Mouse (Mus musculus) erythroblast, embryonic 14.5 days (primary cell): ENCODE measurements around the gene Apol8. TPM values are rescaled to one million over a fixed set of nuclear protein-coding genes. Genes with fewer than 3 reads are reported as not detected.

Experiments
- H3K27me3 ChIP-seq: 2 replicates; pipeline ENCODE4 v1.6.1; 2012; ENCODE audit warnings: inconsistent platforms; ENCODE audit not compliant: control insufficient read depth
- H3K36me3 ChIP-seq: 2 replicates; pipeline ENCODE4 v1.6.1; 2012; ENCODE audit warnings: mild to moderate bottlenecking, inconsistent platforms; ENCODE audit not compliant: control insufficient read depth
- H3K4me1 ChIP-seq: 2 replicates; pipeline ENCODE4 v1.6.1; 2012; ENCODE audit warnings: inconsistent platforms; ENCODE audit not compliant: control insufficient read depth
- H3K4me3 ChIP-seq: replicated peaks from 2 replicates; pipeline ENCODE3; 2012; ENCODE audit warnings: moderate library complexity, mild to moderate bottlenecking, inconsistent platforms
- H3K9me3 ChIP-seq: 2 replicates; pipeline ENCODE4 v1.6.1; 2012; ENCODE audit warnings: low read length, inconsistent platforms, mixed read lengths; ENCODE audit not compliant: control insufficient read depth
- GATA1 ChIP-seq: IDR thresholded peaks from 2 replicates; pipeline ENCODE4 v1.6.1; 2012; ENCODE audit warnings: low read length, inconsistent platforms, mixed read lengths
- TAL1 ChIP-seq: IDR thresholded peaks from 3 replicates; pipeline ENCODE4 v1.6.1; 2012; ENCODE audit warnings: low read length, inconsistent platforms, mixed read lengths
- polyA plus RNA-seq: library from polyadenylated mRNA; stranded (reverse); fragments of >175 nt; gene quantifications from 2 replicates; pipeline ENCODE4 v1.2.3, GENCODE M21; 2012

Apol8 gene
- polyA plus RNA-seq, 1 experiment = 17.7 TPM

DNA sequence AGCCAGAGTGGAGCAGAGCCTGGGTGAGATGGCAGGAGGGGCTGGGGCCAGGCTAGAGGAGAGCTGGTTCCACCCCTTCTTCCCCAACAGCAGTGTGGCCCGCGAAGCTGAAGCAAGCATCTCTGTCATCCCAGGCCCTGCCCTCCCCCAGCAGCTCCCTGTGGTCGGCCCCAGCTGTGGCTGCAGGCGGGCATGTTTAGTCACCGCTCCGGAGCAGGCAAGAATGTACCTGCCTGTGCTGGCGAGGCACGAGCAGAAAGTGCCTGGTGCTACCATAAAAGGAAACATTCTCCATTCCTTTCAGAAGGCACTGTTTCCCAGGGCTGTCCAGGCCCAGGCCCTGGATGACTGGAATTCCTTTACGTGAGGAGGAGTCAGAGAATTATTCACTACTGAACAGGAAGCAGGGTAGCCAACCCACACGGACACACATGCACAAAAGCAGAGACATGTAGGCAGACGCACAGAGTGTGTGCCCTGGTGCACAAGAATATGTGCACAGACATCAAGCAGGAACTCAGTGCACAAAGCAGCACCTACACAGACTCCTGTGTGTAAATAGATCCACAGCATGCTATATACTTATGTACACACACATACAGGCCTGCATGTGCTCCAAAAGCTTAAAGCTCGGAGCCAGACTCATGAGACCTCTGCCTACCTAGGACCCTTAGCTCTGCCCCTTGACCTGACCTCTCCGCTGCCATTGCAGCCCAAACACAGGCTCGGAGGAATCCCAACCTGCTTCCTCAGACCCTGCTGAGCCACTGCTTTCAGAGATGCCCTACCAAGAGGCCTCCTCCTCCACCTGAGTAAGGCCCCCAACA is 42.1 kb upstream of the Apol8 start:
- no peaks in the 10 kb centered on the region for H3K9me3 ChIP-seq
- H3K4me3 ChIP-seq = no peak overlapping the region
- peaks cover 23% of the 10 kb centered on the region for H3K4me1 ChIP-seq
- H3K27me3 ChIP-seq = no peaks in the 10 kb centered on the region
- H3K36me3 ChIP-seq = peaks cover 97% of the 10 kb centered on the region
- no peak for TF ChIP-seq GATA1
- no peak for TF ChIP-seq TAL1

GRCm38 (mm10) chr15:77797609-77798411 is 41.0 kb upstream of the Apol8 start:
- peaks cover 97% of the 10 kb centered on the region for H3K36me3 ChIP-seq
- TF ChIP-seq TAL1 (no peak), GATA1 (no peak)
- H3K4me1 ChIP-seq = peaks cover 22% of the 10 kb centered on the region
- H3K9me3 ChIP-seq = no peaks in the 10 kb centered on the region
- H3K4me3 ChIP-seq = no peak overlapping the region
- no peaks in the 10 kb centered on the region for H3K27me3 ChIP-seq

DNA sequence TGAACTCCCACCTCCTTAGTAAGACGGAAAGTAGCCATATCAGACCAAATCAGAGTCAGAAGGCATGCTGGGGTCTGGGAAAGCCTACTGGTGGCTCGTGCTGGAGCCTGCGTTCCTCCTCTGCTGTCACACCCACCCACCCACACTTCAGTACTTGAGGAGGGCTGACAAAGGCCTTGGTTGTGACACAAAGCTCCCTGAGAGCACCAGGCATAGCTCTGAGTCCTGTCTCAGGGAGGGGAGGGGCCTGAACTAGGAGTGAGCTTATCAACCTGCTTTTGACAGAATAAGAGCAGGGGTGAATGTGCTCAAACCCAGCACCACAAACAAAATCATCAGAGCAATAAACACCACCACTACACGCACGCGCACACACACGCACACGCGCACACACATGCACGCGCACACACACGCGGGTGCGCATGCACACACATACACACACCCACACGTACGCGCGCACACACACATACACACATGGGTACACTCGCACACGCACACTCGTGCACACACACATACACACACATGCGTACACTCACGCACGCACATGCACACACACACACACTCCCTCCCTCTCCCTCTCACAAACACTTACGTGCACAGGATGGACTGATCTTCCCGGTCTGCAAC is 39.7 kb upstream of the Apol8 start:
- peaks cover 97% of the 10 kb centered on the region for H3K36me3 ChIP-seq
- H3K4me3 ChIP-seq = no peak overlapping the region
- no peaks in the 10 kb centered on the region for H3K9me3 ChIP-seq
- TF ChIP-seq TAL1 (no peak), GATA1 (no peak)
- no peaks in the 10 kb centered on the region for H3K27me3 ChIP-seq
- peaks cover 22% of the 10 kb centered on the region for H3K4me1 ChIP-seq

GRCm38 (mm10) chr15:77794908-77795356 is 38.1 kb upstream of the Apol8 start:
- TF ChIP-seq GATA1 = no peak
- no peak for TF ChIP-seq TAL1
- Histone ChIP-seq H3K9me3 (no peaks in the 10 kb centered on the region), H3K4me3 (no peak overlapping the region), H3K36me3 (peaks cover 98% of the 10 kb centered on the region), H3K4me1 (peaks cover 18% of the 10 kb centered on the region), H3K27me3 (no peaks in the 10 kb centered on the region)

DNA sequence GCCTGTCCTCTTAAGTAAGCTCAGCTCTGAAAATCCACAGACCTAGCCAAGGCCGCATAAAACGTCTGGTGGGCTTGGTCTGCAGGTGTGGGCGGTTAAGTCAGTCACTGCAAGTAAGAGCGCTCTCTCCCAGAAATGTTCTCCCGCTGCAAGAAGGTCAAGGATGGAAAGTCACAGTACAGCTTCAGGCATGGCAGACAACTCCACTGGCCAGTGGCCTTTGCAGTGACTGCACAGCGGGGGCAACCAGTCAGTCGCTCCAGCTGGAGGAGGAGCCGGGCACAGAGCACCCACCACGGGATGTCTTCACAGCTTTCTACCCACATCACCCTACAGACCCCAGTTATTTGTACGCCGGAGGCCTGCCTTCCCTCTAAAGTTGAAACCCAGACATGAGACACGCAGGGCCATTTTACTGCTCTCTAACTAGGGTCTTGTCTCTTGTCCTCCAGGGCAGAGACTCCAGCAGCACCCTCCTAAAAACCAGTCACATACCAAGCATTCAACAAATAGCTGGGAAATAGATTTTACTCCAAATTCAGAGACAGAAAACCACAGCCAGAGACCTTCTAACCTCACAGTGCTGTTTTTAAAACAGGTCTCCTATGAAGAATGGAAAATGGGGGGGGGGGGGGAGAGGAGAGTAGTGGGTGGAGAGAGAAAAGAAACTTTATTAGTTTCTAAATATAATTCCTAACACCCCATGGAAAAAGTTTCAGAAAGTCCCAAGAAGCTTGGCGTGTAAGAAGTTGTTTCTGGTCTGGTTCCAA is 37.5 kb upstream of the Apol8 start:
- TF ChIP-seq TAL1 (no peak), GATA1 (no peak)

DNA sequence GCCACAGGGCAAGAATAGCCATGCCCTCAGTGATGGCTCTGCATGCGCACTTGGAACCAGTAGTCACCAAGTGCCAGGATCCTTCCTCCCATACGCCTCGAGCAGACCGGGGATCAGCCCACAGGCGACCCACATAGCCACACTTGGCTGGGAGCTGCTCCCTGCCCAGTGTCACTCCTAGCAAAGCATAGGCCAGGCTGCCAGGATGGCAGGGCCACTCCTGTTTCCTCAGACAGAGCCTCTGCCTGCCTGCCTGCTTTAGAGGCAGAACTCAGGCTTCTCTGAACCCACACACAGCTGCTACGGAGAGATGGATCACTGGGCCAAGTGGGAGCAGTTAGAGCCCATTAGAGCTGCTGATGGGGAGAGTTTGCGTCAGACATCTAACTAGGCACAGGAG is 36.8 kb upstream of the Apol8 start:
- no peak for TF ChIP-seq TAL1
- TF ChIP-seq GATA1 = no peak
- Histone ChIP-seq H3K4me3 (no peak overlapping the region), H3K27me3 (no peaks in the 10 kb centered on the region), H3K36me3 (peaks cover 98% of the 10 kb centered on the region), H3K9me3 (no peaks in the 10 kb centered on the region), H3K4me1 (peaks cover 4% of the 10 kb centered on the region; the same call in 1 of the 2 replicates)

More for the DNA sequence above, 37.5 kb upstream of the Apol8 start:
- peaks cover 12% of the 10 kb centered on the region for H3K4me1 ChIP-seq
- H3K27me3 ChIP-seq = no peaks in the 10 kb centered on the region
- H3K36me3 ChIP-seq = peaks cover 98% of the 10 kb centered on the region
- no peak overlapping the region for H3K4me3 ChIP-seq
- no peaks in the 10 kb centered on the region for H3K9me3 ChIP-seq

DNA sequence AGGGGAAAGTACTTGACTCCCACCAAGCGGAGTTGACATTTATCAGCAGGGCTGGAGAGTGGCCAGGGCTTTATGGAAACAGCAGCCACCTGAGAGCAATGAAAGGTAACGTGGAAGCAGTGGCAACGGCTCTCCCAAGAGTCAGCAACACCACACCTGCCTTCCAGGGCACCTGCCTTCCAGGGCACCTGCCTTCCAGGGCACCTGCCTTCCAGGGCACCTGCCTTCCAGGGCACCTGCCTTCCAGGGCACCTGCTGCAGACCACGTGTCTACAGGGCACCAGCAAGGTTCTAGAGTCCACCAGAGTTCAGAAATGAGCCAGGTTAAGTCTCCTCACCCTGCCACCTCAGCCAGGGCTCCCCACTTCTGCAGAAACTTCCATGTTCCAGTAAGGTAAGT is 36.3 kb upstream of the Apol8 start:
- Histone ChIP-seq H3K4me3 (no peak overlapping the region), H3K36me3 (peaks cover 98% of the 10 kb centered on the region), H3K4me1 (peaks cover 3% of the 10 kb centered on the region; the same call in 1 of the 2 replicates), H3K27me3 (no peaks in the 10 kb centered on the region), H3K9me3 (no peaks in the 10 kb centered on the region)
- no peak for TF ChIP-seq GATA1
- no peak for TF ChIP-seq TAL1

DNA sequence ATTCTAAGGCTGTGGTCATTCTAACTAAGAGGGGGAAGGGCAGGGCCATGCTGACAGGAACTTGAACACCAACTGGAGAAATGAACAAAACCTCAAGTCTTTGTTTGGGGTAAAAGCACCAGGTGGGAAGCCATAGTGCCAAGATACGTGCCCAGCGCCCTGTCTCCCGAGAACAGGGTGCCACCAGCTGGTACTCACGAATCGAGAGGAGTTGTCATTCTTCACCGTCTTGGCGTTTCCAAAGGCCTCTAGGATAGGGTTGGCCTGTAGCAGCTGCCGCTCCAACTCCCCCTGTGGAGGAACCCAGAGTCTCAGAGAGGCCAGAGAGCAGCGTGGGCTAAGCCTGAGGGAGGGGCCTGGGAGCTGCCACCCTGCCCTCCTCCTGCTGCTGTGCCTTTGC is 35.3 kb upstream of the Apol8 start:
- Histone ChIP-seq H3K9me3 (no peaks in the 10 kb centered on the region), H3K4me1 (no peaks in the 10 kb centered on the region; the same call in 1 of the 2 replicates), H3K27me3 (no peaks in the 10 kb centered on the region), H3K4me3 (no peak overlapping the region), H3K36me3 (peaks cover 98% of the 10 kb centered on the region)
- TF ChIP-seq TAL1 (no peak), GATA1 (no peak)
